Mouse (Mus musculus) liver, postnatal 0 days (tissue): Measurements from ENCODE around the gene Zmynd10.

Experiments used
- CTCF ChIP-seq: sonication (generic); IDR thresholded peaks from 2 replicates; pipeline ENCODE4 v1.5.1; 2016; ENCODE audit warnings: antibody characterized with exemption, low read depth
- EP300 ChIP-seq: IDR thresholded peaks from 2 replicates; pipeline ENCODE4 v1.6.1; 2016; ENCODE audit warnings: antibody characterized with exemption, low read depth, mild to moderate bottlenecking

DNA sequence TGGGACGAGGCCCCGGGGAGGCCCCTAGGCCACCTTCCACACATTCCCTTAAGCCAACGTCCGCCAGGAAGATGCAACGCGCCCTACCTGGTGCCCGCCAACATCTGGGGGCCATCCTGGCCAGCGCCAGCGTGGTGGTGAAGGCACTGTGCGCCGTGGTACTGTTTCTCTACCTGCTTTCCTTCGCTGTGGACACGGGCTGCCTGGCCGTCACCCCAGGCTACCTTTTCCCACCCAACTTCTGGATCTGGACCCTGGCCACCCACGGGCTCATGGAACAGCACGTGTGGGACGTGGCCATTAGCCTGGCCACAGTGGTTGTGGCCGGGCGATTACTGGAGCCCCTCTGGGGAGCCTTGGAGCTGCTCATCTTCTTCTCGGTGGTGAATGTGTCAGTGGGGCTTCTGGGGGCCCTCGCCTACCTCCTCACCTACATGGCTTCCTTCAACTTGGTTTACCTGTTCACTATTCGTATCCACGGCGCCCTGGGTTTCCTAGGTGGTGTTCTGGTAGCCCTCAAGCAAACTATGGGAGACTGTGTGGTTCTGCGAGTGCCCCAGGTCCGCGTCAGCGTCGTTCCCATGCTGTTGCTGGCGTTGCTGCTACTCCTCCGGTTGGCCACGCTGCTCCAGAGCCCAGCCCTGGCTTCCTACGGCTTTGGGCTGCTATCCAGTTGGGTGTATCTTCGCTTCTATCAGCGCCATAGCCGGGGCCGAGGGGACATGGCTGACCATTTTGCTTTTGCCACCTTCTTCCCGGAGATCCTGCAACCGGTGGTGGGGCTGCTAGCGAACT, 12.5 kb upstream of the Zmynd10 start:
- TF ChIP-seq CTCF (no peak), EP300 (no peak)
